Mouse (Mus musculus) cerebellum, adult (tissue): Measurements from ENCODE around the gene Srsy.
"Not testable (repeated sequence)": the region's sequence is repeated elsewhere in the genome, so short reads cannot be mapped to it uniquely, and the experiment has no call there.

ENCODE experiments used
- ATAC-seq: cut with Nextera tagmentation; 2 replicates; pipeline ENCODE4 v1.9.2; 2017; ENCODE audit warnings: mild to moderate bottlenecking, moderate library complexity, mixed read lengths; ENCODE audit not compliant: insufficient number of reproducible peaks, low FRiP score, low TSS enrichment

The Srsy gene

GRCm38 (mm10) chrY:17937230-17937629 lies at the start of gene Srsy:
Srsy (minus strand) TSS chrY:17937330.
- not testable (repeated sequence) for ATAC-seq
